Mouse (Mus musculus) kidney, postnatal 10 days (tissue): ENCODE data around the gene Dhx30.

Source experiments
- DNase-seq: peaks from one replicate; pipeline ENCODE4 v3.0.0; 2021; ENCODE audit warnings: mixed read lengths

The Dhx30 gene

GRCm38 (mm10) chr9:110044373-110044772 lies 73.3 kb downstream of the Dhx30 start:
- no peak for DNase-seq

GRCm38 (mm10) chr9:110038485-110038884 lies 79.1 kb downstream of the Dhx30 start:
- no peak for DNase-seq

- DNase-seq = no peak
Measured at GRCm38 (mm10) chr9:110037895-110038294, 79.7 kb downstream of the Dhx30 start.

- no peak for DNase-seq
Measured at GRCm38 (mm10) chr9:110035091-110035490, 82.5 kb downstream of the Dhx30 start.
